Mouse (Mus musculus) layer of hippocampus, adult 9-11 months (tissue): ENCODE results near the gene Usp7.

ENCODE experiments used
- DNase-seq: peaks from one replicate; pipeline ENCODE4 v3.0.0; 2022

Gene Usp7

DNA sequence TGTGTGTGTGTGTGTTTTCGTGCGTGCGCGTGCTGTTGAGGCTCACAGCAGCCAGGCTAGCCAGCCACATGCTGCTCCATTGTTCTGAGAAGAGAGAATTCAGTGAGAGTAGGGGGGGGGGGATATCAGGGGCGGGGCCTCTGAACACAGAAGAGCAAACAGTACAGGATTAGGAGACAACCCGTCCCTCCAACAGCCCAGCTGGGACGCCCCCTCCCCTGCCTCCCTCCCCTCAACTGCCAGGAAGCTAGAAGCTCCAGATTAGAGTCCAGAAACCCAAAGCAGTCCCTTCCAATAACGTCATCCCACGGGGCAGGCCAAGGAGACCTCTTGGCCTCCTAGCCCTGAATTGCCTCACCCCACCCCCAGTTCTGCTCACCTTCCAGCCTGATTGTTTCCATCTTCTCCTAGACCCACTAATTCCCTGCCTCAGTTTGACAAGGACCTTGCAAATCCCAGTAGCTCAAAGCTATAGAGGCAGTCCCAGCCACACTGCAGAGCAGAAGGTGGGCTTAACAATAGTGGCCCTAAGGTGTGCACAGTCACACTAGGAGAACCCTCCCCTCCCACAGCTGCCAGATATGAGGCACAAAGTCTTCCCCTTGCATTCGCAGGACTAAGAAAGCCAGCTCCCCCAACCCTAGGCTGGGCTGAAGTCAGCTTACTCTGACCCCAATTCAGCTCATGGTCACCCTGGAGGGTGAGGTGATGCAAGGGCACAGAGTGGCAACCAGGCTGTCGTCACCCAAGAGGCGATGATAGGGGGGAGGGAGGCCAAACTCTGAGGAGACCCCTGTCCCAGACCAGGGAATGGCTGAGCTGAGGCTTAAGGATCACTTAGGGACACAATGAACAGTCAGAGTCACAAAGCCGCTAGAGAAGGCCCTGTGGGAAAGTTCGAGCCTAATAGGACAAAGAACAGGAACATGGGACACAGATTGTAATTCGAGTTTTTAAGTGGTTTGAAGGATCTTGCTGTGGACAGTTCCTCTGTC, 121.8 kb downstream of the Usp7 start:
- peak; percentile 45 for DNase-seq

DNA sequence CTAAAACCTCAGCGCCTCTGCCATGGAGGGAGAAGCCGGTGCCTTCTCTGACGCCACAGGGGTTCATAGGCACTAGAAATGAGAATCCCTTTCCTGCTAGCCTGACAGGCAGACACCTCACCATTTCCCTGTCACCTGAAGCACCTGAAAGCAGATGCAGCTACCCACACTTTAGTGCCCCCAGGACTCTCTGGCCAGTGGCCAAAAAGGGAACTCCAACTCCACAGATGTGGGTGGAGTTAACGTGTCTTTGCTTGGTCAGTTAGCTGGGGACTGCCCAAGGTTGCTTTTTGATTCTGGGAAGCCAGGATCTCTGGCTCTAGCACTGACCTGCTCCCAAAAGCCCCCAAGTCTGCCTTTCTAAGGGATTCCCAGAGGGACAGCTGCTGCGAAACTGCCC, 122.7 kb downstream of the Usp7 start:
- DNase-seq: no peak

DNA sequence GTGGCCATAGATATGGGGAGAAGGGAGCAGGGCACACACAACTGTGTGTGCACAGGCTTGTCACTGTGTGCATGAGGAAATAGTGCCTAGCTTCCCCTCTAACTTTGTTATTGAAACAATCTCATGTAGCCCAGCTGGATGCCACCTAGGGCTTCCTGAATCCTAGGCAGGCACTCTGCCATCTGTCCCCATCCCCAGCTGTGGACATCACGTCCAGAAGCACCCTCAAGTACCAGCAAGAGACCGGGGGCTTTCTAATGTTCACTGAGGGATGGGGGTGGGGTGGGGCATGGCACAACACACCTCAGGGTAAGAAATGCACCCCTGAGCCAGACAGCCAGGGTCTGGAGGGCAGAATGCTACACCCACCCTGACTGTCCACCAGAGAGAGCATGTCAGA, 123.7 kb downstream of the Usp7 start:
- no peak for DNase-seq

DNA sequence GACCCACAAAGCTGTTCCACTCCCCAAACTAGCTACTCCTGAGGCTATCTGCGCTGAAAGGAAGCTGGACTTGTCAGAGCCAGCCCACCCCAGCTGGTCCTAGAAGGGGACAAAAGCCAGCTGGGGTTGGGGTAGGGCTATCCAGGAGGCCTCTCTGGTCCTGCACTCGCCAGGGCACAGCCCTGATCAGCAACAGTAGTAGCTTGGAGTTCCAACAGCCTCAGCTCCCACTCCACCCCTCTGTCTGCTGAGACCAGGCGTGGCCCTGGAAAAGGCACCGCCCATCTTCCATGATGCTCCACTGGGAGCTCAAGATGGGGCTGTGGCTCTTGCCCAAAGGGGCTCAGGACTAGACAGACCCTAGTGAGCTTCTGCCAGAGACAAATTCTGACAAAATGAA, 124.3 kb downstream of the Usp7 start:
- DNase-seq: no peak

DNA sequence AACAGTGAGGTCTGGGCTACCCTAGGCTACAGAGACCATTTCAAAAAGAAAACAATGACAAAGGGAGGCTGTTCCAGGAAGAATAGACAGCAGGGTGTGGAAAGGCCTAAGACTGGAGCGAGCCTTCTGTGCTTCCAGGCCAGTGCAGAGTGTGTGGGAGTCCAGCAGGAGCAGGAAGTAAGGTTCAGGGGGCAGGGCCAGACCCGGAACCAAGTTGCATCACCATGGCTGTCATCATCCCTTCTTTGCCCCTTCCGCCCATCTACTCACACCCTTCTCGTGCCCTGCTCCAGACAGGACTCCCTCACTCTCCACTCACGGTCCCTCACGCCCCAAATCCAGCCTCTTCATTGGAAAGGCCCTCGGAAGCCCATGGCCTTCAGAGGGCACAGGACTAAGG, 124.8 kb downstream of the Usp7 start:
- DNase-seq: no peak

DNA sequence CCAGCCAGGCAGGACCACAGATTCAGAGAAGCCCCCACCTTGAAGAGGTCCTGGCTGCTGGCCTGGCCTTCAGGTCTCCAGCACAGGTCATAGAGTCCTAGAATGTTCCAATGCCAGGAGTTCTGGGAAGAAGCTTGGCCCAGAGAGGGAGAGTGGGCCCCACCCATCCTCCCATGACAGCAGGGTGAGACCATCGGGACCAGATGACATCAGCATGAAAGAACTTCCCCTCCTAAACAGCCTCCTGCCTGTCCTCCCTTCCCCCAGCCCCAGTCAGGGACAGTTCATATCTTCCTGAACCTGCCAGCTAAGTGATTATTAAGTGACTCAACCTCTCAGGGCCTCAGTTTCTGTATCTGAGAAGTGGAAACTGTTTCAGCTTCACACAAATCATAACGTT, 125.7 kb downstream of the Usp7 start:
- DNase-seq: no peak

DNA sequence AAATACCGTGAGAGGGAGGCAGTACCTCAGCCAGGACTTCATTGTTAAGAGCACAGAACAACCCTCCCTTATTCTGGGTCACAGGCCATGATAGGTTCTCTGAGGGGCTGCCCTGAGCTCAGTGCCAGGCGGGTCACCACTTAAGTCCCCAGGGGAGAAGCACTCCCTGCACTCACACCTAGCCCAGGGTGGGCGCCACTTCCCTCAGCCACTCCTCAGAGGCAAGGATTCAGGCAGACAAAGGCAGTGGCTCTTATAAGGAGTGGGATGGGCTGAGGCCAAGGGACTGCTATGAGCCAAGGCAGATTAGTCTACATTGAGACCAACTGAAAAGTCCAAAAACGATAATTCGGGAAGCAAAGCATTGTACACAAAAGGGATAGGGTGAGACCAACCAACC, 126.7 kb downstream of the Usp7 start:
- no peak for DNase-seq

DNA sequence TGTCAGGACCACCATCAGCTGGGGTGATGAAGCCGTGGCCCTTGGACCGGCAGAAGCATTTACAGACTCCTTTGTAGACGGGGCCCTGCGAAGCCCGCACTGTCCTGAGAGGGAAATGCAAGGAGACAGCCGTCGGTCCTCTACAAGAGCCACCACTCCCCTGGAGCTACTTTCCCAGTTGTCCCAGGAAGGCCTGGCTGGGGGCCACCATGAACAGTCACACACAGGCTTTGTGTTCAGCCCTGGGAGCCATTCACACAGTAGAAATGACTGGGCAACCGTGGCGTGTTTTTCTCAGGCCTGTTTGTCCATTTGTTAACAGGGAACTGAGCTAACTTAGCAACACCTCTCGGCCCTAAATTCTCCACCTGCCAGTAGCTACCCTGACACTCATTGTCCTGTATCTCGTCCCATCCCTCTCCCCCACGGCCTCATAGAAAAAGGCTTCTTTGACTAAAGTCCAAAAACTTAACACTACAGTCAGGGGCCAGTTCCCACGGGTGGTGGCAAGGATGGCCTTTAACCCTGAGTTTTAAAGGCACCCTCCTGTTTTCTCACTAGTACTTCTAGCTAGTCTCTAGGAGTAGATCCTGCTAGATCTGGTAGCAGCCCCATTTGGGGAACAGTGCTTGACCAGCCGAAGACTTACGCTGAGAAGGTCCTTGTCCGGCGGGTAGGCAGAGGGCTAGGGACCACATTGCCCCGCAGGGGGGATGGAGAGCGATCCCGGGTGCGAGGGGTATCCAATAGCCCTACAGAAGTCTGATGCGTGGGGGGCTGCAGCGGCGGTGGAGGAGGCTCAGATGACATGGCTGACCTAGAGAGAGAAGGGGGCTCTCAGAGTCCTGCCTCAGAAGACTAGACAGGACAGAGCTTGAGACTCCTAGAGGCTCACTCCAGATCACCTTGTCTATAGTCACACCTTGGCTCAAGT, 128.2 kb downstream of the Usp7 start:
- peak; percentile 52 for DNase-seq

DNA sequence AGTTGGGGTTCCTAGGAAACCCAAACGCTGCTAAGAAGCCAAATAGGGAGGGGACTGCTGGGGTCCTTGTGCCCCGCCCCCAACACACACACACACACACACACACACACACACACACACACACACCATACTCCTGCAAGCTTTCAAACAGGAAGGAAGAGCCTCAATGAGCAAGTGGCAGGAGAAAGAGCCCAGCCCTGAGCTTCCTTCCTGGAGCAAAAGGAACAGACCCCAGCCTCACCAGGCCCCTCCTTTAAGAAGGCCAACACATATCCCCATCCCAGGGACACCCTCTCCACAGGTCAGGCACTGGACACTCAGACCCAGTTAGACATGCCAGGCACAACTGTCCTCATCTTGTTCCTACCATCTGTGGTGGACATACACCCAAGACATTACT, 129.1 kb downstream of the Usp7 start:
- DNase-seq: no peak

DNA sequence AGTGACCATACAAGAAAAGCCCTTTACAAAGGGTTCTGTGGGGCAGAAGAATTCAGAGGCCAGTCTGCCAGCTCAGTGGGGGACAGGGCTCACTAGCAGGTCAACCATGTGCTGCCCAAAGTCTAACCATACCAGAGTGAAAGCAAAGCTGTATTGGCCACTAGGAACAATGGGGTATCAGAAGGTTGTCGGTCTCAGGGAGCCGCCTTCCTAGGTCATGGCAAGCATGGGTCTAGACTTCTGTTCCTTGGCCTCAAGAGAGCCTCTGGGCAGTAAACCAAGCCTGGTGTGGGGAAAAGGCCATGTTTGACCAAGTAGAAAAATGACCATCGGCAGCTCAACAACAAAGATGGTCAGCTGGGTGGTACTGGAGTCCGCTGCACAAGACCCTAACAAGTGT, 133.3 kb downstream of the Usp7 start:
- DNase-seq: no peak

DNA sequence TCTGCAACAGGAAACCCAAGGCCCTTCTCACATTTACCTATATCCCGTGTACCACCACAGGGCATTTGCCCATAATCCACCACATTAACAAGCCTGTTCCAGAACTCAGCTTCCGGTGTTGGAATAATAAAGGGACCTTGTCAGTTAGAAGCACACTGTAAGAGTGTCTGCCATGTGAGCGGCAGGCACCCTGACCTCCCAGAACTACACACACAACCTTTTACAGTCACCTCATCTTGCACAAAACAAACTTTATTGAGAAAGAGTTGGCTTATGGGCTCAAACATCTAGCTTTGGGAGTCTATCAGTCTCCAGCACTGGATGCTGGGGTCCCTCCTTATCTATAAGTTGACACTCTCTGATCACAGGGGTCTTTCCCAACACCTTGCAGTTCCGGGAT, 133.8 kb downstream of the Usp7 start:
- DNase-seq: no peak

DNA sequence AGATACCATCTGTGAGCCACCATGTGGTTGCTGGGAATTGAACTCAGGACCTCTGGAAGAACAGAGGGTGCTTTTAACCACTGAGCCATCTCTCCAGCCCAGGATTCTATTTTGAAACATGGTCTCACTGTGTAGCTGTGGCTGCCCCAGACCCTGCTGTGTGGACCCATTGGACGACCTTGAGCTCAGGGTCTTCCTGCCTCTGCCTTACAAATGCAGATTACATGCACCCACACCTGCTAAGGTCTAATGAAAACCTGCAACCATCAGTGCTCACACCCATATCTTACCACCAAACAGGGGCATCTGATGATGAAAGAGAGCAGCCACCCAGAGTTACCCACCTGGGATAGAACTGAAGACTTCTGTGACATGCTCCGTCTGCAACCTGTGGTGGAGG, 135.9 kb downstream of the Usp7 start:
- DNase-seq: no peak

DNA sequence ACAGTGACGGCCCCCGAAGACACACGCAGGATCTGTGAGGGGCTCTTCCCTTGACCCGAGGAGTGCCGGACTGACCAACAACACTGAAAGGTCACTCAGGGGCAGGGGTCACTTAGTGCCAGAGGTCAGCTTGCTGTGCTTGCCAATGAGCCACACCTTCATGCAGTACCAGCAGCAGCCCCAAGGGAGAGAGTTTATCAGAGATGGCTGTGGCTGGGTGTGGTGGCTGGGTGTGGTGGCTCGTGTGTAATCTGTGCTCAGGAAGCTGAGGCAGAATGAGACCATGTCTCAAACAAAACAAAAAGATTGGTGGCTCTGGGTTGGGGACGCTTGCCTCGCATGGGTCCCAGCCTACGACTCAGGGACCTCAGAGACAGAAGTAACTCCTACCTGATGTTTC, 136.5 kb downstream of the Usp7 start:
- DNase-seq: no peak

DNA sequence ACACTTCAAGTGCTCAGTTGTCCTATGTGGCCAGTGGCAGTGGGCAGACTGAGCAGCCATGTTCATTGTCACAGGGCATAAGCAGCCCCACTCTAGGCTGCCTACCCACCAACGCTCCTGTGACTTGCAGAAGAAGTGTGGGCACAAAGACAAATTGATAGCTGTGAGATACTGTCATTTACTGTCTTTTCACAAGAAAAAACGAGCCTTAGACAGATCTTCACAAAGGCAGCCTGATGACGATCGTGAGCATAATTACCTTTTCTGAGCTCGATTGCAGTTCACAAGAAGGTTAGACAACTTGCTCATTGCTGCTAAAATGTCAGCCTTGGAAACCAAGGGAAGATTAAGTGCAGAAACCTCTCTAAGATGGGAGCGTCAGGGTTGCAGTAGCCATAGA, 137.0 kb downstream of the Usp7 start:
- no peak for DNase-seq

DNA sequence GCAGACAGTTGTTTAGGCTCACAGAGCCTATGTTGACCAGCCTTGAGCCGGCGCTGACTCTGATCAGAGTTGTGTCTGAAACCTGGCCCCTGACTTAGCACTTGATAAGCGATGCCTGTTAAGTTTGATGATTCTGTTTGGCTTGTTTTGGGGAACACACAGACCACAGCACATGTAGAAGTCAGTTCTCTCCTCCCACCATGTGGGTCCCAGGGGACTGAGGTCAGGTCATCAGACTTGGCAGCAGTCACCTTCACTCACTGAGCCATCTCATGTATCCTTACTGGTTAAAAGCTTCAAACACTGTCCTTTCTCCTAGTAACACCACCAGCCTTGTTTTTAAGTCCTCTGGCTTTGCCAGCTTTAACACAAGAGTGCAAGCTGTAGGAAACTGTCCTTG, 142.1 kb downstream of the Usp7 start:
- DNase-seq: no peak

DNA sequence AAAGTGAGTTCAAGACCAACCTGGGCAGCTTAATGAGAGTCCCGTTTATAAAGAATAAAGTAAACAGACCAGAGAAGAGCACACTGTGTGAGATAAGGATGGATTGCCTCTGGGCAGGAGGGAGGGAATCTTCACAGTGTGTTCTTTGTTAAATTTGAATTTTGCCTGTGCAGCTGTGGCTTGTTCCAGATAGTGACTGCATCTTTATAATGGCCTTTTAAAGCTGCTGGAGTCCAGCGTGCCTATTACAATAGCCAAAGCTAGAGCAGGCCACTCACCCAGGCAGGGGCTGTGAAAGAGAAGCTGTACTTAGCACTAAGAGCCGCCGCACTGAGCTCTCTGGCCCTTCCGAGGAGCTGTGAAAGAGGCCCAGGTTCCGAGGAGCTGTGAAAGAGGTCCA, 146.6 kb downstream of the Usp7 start:
- DNase-seq: peak; percentile 56

DNA sequence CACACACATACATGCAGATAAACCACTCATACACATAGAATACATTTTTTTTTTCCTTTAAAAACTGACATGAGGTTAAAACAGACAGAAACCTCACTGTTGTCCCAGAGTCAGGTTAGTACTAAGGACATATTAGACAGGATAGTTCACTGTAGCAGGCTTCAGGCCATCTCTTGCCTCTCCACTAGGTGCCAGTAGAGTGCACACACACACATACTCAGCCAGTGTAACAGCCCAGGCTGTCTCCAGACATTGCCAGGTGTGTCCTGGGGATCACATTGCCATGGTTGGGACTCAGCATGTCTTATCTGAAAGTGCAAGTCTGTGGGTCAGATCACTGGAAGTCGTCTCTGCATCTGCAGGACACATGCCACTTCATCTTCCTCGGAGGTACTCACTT, 148.3 kb downstream of the Usp7 start:
- DNase-seq: peak; percentile 48
